Mouse (Mus musculus): ENCODE measurements around the gene Trappc4. TPM values are rescaled to one million over a fixed set of nuclear protein-coding genes. Genes with fewer than 3 reads are reported as not detected.
"Not testable (repeated sequence)": the region's sequence is repeated elsewhere in the genome, so short reads cannot be mapped to it uniquely, and the experiment has no call there.

Gene Trappc4
- total RNA-seq, 1 experiment from 2014 or later, result 92.0 TPM

DNA sequence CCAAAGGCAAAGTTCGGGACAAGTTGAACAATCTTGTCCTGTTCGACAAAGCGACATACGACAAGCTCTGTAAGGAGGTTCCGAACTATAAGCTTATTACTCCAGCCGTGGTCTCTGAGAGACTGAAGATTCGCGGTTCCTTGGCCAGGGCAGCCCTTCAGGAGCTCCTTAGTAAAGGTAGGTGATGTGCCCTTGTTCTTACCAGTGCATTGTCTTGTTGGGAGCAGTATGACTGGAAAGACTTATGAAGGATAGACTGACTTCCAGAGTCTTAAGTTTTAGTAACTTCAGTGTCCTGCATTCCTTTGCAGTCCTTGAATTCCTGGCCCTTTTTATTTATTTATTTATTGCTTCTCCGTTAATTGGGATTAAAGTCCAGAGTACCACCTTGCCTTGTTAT, 1.3 kb upstream of the Trappc4 start:
- not testable (repeated sequence) for DNase-seq

DNA sequence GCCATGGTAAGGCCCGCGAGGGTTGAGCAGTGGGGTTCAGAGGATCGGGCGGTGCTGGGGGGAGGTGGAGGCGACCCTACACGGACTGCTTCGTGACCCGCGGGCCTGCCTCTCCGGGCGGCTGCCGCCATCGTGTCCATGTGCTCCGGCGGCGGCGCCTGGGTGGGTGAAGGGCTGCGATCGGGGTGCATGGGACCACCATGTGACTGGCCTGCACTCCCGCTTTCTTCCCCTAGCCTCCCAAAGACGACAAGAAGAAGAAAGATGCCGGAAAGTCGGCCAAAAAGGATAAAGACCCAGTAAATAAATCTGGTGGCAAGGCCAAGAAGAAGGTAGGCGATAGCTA, 325 bp upstream of the Trappc4 start:
- DNase-seq, result no peak

DNA sequence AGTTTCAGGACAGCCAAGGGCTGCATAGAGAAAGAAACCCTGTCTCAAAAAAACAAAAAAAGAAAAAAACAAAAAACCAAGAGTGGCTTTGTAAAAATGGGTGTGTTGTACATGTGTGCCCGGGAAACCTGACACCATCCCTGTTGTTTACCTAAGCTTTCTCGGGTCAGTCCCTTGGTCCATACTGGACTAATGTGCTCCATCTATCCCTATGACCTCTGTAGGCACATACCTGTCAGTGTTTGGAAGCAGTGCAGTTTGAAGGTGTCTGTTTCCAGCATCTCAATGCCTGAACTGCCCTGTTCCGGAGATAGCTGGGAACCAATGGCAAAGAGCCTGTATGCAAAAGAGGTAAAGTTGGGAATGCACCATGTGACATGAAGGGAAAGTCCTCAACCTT, 2.4 kb downstream of the Trappc4 start:
- DNase-seq, result no peak

DNA sequence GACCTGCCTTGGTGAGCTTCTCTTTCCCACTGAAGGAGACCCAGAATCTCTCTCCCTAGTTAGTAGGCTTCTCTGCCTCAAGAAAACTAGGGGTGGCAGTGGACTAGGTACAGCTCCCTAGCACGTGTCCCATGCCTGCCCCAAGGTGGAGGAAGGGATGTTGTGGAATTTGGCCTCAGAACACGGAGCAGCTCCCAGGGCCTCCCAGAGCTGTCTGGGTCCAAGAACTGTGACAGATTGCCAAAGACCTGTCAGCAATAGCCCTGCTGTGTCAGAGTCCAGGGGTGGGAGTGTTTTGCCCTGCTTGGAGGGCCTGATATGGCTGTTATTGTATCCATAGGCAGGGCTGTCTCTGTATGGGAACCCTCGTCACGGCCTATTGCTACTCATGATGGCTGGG, 6.3 kb downstream of the Trappc4 start:
- DNase-seq, result no peak

DNA sequence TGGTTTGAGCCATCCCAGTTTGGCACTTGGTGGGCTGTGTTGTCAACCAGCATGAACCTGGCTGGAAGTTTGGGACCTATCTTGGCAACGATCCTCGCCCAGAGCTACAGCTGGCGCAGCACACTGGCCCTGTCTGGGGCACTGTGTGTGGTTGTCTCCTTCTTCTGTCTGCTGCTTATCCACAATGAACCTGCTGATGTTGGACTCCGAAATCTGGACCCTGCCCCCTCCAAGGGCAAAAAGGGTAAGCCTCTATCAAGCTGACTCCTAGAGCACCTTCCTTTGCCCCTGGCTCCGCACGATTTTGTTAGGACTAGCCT, 7.6 kb downstream of the Trappc4 start:
- DNase-seq, result no peak

DNA sequence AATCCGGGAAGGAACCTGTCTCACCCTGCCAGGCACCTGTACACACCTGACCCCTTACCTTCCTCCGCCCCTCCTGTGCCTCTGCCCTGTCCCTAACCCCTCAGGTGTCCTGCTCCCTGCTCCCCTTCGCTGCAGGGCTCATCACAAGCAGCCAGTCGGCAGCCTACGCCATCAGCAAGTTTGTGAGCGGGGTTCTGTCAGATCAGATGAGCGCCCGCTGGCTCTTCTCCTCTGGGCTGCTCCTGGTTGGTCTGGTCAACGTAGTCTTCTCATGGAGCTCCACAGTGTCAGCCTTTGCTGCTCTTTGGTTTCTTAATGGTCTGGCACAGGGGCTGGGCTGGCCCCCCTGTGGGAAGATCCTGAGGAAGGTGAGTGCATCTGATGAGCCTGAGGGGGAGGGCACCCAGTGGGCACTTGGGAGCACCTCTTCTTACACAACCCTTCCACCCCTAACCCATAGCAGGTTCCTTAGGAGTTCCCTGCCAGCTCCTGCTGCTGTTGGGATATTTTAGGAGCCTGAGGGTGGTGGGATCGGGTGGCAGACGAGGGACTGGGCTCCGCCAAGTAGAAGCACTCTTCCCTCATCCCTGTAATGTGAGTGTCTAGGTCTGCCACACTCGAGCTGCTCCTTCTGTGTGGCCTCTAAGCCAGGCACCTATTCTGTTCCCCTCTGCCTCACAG, 8.1 kb downstream of the Trappc4 start:
- DNase-seq, result no peak

DNA sequence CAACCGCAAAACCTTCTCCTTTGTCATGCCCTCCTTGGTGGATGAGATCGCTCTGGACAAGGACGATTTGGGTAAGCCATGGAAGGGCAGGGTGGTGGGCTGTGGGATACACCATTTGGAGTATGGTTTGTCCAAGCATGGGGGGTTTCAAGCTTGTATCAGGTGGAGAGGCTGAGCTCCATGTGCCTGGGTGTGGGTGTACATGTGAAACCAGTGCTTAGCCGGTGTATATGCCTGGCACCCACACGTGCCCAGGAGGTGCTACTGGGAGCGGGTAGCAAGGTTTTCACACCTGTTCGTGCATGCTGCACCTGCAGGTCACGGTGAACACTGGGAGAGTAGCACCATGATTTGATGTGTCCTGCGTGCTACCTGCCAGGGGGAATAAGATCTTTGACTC, 8.8 kb downstream of the Trappc4 start:
- no peak for DNase-seq

DNA sequence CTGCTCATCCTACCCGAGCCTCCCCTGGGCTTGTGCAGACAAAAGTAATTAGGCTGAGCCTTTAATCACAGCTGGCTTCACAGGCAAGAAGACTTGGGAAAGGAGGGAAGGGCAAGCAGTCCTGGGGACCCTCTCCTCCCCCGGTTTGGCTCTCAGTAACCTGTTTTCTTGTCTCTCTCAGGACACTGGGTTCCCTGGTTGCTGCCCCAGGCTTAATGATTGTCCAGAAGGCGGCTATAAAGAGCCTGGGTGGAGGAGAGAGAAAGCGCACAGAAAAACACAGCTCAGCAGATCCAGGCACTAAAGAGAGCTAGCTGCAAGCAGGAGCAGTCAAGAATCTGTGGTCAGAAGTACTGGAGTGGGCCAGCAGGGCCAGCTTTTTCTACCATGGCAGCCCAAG, 9.3 kb downstream of the Trappc4 start:
- DNase-seq, result no peak

DNA sequence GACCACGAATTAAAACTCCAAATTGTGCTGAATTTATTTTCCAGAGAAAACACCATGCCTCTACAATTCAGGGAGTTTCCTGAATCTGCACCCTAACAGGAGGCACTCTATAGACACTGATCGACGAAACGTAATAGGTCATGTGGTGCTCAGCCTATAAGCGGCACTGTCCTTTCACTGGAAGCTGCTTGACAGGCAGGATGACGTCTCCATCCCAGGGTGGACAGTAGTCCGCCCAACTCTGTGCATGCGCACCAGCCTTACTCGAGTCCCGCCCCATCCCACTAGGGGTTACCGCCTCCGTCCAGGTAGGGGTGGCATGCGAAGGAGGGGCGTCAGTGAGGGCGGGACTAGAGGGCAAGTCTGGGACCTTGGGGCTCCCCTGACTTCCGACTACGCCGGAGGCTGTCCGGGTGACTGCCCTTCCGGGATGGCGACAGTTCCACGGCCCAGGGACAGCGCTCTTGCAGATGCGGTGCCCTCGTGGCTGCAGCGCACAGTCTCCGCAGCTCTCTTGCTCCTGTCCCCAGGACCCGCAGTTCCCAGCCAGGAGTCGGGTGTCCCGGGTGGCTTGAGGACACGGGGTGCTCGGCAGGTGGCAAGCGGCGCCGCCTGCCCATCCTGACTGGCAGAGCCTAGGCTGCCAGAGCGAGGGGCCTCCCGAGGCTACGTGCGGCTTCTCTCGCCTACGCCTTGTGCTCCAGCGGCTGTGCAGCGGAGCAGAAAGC, 10.6 kb downstream of the Trappc4 start, which contains the start of gene Slc37a4:
Gene Slc37a4, plus strand, starts transcription at position 169 of the 728 bp plus-strand sequence.
- DNase-seq, result peak; percentile 95

DNA sequence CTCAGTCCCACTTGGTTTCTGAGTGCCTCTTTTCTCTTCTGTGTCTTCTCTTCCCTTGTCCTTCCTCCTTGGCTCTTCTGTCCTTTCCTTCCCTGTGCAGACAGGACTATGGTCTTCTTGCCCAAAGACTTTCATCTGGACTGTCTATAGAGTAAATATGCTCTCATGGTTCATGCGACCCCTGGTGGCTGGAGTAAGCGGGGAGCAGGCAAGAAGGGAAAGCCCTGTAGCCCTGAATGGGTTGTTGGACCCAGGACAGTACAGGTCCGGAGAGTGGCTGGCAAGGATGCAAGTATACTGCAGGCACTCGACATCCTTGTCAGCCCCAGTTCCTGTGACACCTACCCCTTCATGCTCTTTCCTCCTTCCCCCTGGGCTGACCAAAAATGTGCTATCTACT, 15.9 kb downstream of the Trappc4 start:
- peak; percentile 80 for DNase-seq

DNA sequence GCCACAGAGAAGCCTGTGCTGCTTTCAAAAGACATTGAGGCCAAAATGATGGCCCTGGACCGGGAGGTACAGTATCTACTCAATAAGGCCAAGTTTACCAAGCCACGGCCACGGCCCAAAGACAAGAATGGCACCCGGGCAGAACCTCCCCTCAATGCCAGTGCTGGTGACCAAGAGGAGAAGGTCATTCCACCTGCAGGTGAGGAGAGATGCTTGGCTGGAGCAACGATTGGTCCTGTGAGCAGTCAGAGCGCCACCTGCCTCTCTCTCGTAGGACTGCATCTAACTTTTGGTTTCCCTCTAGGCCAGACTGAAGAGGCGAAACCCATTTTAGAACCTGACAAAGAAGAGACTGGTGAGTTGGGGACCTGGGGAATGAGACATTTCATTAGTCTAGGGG, 18.1 kb downstream of the Trappc4 start:
- no peak for DNase-seq

DNA sequence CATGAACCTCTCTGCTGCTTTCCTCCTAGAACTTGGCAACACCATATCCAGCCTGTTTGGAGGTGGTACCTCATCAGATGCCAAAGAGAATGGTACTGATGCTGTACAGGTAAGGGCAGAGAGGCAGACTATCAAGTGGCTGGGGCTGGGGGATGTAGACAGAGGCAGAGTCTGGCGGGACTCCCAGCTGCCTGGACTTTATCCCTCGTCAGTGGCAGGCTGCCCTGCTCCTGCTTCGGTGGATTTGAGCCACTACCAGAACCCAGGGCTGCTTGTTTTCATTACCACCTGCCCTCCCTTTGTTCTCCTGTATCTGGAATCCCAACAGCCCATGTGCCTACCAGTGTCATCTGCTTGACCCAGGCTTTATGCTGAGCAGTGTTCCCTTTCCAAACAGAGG, 20.2 kb downstream of the Trappc4 start:
- no peak for DNase-seq

DNA sequence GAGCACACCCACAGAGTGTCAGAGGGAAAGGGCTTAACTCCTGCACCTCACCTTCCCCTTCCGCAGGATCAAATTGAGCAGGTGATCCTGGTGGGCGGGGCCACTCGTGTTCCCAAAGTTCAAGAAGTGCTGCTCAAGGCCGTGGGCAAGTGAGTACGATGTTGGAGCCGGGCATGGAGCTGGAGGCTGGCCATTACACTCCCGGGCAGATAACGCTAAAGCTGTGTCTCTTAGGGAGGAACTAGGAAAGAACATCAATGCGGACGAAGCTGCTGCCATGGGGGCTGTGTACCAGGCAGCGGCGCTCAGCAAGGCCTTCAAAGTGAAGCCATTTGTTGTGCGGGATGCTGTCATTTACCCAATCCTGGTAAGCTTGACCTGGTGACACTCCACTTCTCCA, 22.8 kb downstream of the Trappc4 start:
- DNase-seq, result no peak

DNA sequence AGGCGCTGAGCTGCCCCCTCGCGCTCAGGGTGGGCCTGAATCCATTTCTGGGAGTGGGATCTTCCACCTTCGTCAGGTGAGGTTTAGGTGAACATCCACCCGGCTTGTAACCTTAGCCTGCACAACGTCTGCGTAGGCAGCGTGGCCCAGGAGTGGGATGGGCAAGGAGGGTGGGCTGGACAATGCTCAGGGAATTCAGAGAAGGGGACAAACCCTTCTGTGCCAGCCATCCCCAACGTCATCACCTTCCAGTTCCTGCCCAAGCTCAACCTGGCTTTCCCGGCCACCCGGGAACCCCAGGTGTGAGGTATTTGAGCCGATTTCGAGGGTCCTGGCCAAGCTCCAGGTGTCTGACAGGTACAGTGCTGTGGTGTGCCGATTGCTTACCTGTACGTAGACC, 27.5 kb downstream of the Trappc4 start:
- no peak for DNase-seq

DNA sequence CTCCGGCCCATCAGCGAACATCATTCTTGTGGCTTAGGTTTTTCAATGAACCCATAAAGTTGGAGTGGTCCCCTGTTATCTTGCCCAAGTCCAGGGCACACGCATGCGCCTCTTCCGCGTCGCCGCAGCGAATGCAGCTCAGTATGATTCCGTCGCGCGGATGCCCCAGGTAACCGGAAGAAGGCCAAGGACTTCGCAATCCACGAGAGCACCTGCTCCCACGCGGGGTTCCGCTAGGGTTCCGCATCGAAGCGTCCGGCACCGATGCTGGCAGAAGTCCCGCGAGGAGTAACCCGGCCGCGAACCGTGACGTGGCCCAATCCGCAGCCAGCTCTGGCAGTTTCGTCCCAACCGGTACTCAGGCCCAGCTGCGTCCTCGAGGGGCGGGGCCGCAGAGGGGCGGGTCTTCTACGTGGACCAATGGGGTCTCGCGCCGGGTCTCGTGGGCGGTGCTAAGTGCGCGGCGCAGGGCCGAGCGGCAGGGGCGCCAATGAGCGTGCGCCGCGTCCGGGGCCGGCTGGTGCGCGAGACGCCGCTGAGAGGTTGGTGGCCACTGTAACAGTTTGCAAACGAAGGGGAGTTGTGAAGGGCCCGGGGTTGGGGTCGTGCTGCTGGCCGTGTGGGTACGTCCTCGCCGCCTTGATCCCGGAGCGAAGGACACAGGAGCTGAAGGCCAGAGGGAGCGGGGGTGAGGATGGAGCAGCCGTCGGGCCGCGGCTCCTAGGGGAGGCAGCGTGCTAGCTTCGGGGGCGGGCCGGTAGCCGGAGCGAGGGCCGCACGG, 28.2 kb downstream of the Trappc4 start, which contains the start of gene Hyou1:
Gene Hyou1, plus strand, starts transcription at position 437 of the 781 bp plus-strand sequence.
- DNase-seq, result peak; percentile 99

DNA sequence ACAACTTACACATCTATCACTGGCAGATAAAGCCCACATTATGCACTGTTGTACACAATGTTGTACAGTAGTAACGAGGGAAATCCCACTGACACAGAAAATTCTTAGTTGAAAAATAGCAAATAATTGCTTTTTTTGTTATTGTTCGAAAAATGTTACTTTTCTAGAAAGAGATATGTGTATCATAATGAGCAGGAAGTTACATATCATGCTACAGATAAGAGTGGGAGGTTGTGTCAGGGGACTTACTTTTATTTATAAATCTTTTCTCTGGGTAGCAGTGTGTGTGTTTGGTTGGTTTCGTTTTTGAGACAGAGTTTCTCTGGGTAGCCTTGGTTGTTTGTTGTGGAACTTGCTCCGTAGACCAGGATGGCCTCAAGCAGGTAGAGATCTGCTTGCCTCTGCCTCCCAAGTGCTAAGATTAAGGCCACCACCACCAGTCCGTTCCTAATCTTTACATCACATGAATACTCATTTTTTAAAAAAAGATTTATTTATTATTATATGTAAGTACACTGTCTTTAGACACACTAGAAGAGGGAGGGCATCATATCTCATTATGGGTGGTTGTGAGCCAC, 29.2 kb downstream of the Trappc4 start:
- DNase-seq, result no peak

DNA sequence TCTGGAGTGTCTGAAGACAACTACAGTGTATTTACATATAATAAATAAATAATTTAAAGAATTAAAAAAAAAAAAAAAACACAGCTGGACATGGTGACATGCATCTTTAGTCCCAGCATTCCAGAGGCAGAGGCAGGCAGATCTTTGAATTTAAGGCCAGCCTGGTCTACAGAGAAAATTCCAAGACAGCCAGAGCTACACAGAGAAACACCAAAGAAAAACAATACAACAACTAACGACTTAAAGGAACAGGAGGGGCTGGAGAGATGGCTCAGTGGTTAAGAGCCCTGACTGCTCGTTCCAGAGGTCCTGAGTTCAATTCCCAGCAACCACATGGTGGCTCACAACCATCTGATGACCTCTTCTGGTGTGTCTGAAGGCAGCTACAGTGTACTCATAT, 30.1 kb downstream of the Trappc4 start:
- not testable (repeated sequence) for DNase-seq

DNA sequence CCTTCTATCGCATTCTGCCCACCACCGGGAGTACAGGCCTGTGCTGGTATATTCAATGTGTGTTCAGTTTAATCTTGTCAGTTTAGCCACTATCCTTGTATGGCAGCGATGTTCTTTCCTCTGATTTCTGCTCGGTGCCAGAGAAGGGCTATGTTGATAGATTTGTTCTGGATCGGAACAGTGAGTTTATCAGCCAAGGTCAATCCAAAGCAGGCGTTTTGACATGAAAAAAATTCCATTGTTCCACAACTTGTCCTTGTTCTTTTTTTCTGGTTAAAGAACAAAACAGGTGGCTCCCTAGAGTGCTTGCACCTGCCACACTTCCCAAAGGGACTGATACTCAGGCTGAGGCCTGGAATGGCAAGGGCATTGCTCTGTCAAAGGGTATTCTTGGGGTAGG, 31.3 kb downstream of the Trappc4 start:
- no peak for DNase-seq

DNA sequence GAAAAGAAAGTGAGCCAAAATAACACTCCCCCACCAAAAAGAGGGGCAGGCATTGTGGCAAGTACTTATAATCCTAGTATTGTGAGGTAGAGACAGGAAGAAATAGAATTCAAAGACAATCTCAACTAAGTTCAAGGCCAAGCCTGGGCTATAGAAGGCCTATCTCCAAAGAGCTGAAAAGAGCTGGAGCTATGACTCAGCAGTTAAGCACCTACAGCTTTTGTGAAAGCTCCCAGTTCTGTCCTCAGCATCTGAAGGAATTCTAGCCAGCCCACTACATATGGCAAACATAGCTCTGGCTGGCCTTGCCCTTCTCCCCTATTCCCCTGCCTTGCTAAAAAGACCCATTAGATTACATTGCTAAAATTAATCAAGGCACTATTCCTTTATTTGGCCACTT, 34.0 kb downstream of the Trappc4 start:
- DNase-seq, result no peak

DNA sequence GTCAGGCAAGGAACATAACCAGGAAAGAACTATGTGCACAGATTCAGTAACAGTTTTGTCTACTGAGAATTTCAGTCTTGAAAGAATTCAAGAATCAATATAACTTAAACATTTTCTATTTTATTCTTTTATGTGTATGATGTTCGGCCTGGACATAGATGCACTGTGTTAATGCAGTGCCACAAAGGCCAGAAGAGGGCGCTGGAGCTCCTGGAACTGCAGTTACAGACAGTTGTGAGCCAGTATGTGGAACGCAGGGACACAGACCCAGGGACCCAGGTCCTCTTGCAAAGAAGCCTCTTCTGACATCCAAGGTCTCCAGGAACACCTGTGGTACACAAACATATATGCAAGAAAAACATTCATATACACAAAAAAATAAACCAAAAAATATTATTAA, 42.9 kb downstream of the Trappc4 start:
- DNase-seq, result no peak

DNA sequence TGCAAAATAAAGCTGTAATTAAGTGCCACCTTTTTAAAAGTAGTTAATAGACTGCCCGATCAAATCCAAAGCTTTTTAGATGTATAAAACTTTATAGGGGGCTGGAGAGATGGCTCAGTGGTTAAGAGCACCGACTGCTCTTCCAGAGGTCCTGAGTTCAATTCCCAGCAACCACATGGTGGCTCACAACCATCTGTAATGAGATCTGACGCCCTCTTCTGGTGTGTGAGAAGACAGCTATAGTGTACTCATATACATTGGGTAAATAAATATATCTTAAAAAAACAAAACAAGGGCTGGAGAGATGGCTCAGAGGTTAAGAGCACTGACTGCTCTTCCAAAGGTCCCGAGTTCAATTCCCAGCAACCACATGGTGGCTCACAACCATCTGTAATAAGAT, 45.5 kb downstream of the Trappc4 start:
- DNase-seq, result not testable (repeated sequence)

DNA sequence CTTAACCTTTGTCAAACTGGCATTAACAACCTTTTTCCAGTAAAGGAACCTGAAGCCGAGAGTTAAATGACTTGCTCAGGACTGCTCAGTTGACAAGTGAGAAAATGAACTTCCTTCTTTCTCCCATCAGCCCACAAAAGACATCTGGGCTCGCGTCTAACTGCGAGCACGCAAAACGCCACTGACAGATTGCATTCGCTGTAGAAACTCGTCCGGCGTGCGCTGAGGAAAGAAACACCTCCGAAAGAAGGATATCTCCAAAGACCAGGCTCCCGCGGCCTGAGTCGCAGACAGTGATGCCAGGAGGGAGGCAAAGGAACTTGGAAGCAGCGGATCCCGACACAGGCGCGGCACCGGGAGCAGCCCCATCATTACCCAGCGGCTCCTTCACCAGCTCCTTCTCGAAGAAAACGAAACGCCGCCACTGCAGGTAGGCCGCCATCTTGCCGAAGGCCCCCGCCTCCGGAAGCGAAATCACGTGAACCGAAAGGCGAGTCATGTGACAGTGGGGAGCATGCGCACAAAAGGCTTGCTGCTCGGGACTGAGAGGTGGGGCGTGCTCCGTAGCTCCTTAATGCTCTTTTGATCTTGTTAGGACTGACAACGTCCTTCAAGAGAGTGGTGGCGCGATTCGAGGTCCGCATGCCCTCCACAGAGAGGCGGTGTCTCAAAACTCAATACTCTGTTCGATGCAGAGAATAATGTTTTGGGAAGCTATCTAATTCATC, 46.0 kb downstream of the Trappc4 start, which contains the start of gene Vps11:
Gene Vps11, minus strand, starts transcription at position 481 of the 728 bp plus-strand sequence.
- DNase-seq, result peak; percentile 94
